Mouse (Mus musculus) right cerebral cortex, adult 2 months (tissue): ENCODE data around the gene Polq.
"Not testable (repeated sequence)": the region's sequence is repeated elsewhere in the genome, so short reads cannot be mapped to it uniquely, and the experiment has no call there.

Experiments
- DNase-seq, 2 experiments: peaks; one replicate each; pipeline ENCODE4 v3.0.0; 2021 to 2022; ENCODE audit warnings: low spot score in 2 of 2

Gene Polq

GRCm38 (mm10) chr16:37094169-37094833, 82.7 kb downstream of the Polq start:
- no peak for DNase-seq

- no peak for DNase-seq
Observed at GRCm38 (mm10) chr16:37108763-37109162, 97.2 kb downstream of the Polq start.

GRCm38 (mm10) chr16:37109285-37109684, 97.7 kb downstream of the Polq start:
- peak; percentile 40 to 55 for DNase-seq

GRCm38 (mm10) chr16:37125190-37125589, 113.6 kb downstream of the Polq start:
- DNase-seq = not testable (repeated sequence)
